Mouse (Mus musculus) frontal cortex, postnatal 10 days (tissue): ENCODE results near the gene Dlx6.
A peak's percentile ranks its signal among the peaks of the same experiment; 100 is the strongest.

Experiments
- DNase-seq, 2 experiments: peaks; one replicate each; pipeline ENCODE4 v3.0.0; 2022; ENCODE audit warnings: low spot score in 2 of 2, mixed read lengths in 1 of 2

Gene Dlx6

DNA sequence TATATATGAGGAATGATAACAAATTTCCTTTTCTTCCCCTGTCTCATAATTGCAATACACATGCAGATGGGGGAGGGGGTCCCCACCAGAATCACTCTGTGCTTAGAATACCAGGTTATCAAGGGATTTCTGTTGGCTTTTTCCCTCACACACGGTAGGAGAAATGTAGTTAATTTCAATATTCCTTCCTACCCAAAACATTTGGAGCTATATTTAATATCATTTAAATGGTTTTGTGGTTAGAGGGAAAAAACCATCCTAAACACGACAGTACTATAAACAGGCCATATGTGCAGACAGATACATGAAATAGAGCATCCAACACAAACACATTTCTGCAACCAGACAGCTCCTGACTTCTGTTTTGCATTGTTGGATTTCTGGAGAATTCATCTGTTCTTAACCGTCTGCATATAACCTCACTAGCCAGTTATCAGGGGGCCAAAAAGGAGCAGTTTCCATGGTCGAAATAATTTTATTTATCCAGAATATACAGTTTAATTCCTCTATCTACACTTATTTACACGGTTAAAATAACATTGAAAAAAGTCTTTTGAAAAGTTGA, 14.3 kb downstream of the Dlx6 start:
- DNase-seq: no peak

DNA sequence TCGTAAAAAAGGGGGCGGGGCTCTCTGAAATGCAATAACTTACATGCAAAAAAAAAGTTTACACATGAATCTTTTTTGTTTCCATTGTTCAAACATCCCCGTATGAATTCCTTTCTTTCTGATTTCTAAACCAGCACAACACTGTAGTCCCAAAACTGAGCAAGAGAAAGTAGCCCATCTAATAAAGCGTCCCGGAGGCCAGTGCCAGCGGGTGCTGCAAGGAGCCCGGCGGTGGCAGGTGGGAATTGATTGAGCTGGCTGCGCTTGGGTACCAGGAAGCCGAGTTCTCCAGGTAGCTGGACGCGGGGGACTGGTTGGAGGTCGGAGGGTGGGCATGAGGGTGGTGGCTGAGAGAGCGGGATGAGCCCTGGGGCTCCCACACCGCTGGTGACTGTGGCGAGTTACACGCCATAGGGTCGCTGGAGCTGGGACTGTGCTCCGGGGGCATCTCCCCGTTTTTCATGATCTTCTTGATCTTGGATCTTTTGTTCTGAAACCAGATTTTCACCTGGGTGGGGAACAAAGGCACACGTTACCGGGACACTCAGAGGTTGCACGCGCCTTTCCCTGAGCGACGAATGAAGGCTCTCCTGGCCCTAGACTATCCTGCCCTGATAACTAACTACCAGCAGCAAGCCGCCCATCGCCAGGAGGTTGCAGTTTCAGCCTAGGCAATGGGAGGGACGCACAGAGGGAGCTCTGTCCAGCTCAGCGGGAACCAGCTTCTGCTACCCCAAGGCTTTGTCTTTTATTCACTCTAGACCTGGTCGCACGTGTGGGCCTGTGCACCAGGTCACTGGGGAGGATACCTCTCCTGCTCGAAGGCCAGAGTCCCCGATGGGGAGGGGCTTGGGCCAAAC, 15.1 kb downstream of the Dlx6 start:
- no peak for DNase-seq

DNA sequence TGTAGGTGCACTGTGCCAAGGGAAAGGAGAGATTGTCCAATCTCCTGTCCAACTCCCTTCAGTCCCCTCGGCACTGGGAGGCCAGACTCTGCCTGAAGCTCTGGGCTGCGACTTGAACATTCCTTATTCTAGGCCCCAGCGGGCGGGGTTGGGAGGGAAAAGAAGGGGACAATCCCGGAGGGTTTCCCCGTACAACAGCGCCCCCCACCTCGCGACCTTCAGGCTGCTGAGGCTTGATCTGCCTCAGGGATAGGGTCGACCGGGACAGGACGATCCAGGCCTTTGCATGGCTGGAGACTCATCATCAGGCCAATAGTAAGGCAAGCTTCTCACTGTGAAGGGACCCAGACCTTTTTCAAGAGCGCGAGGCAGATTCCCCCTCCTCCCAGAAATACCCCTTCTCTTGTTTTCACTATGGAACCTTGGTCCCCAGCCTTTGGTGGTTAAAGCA, 15.7 kb downstream of the Dlx6 start:
- no peak for DNase-seq

DNA sequence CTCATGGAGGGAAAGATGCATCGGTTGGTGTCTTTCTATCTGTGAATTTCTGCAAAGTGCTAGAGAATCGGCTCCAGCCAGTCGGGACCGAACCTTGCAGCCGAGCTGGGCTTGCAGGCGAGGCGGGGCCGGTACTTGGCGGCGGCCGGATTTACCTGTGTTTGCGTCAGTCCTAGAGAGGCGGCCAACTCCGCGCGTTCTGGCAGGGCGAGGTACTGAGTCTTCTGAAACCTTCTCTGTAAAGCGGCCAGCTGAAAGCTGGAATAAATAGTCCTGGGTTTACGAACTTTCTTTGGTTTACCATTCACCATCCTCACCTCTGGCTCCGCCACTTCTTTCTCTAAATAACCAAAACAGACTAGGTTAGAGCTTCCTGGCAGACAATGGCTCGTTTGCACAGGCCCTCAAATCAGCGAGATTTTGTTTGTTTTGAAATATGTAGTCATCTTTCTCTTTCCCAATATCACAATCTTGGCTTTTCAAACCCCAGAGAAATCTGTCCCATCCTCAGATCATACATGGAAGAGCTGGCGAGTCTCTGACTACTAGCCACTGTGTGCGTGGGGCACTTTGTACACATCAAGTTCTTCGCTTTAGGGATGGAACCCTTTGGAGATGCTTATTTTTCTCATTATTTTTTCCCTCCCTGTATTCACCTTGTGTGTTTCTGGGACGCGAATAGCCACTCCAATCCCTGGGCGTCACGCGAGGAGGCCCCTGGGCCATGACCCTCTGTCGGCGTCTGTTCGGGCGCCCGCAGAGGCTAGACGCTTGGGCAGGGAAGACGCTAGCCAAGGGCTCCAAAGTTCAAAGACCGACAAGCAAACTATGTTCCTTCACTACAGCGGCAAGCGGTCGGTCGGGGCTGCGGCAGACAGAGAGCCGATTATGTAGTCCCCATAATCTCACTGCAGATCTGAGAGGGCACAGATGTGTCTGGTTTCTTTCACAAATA, 16.5 kb downstream of the Dlx6 start:
- DNase-seq: no peak

DNA sequence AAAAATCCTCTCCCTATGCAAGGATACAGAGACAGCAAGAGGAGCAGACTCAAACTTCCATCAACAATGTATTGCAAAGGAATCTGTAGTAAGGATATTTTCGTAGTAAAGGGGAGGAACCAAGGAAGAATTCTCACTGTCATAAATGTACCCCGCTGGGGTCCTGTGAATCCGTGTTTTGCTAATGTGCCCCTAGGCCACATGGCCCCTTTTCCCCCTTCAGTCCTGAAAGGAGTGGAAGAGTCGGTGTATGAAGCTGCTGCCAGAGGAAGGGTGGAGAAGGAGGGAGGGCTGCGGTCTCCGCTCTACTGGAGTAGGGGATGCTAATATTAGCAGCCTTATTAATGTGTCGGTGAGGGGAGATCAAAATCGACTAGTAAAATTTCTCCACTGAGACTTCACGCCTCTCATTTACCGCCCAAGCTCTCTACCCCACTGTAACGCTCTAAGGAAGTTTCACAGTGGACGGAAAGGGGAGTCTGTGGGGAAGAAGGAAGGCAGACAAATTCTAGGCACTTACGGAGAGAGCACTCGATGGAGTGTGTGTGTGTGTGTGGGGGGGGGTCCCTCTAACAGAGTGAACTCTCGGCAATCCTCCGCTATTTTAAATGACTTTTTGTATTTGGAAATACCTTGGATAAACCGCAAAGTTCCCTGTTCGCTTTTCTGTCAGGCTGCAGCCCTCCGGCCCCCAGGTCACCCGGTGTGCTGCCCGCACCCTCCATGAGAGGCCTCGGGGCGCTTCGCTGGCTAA, 17.4 kb downstream of the Dlx6 start:
- DNase-seq: no peak

DNA sequence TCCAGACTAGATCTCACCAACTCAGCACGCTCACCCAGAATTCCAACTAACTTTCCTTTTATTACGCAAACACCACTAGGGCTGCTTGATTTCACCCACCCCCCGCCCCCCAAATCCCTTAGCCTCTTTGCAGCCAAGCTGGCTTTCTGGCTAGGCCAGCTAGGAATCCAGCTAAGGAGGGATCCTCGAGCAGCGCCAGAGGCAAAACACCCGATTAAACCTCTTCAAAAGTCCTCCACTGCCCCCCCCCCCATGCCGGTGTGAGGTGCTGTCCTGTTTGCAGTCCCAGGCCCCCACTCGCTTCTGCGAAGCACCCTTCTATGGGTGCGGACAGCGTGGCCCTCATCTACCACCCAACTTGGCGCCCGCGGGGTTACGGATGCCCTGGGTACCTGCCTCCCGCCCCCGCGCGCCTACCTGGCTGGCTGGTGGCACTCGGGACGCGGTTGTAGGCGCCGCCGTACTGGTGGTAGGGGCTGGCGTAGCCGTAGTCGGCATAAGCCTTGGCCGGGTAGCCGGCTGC, 18.0 kb downstream of the Dlx6 start:
- no peak for DNase-seq

DNA sequence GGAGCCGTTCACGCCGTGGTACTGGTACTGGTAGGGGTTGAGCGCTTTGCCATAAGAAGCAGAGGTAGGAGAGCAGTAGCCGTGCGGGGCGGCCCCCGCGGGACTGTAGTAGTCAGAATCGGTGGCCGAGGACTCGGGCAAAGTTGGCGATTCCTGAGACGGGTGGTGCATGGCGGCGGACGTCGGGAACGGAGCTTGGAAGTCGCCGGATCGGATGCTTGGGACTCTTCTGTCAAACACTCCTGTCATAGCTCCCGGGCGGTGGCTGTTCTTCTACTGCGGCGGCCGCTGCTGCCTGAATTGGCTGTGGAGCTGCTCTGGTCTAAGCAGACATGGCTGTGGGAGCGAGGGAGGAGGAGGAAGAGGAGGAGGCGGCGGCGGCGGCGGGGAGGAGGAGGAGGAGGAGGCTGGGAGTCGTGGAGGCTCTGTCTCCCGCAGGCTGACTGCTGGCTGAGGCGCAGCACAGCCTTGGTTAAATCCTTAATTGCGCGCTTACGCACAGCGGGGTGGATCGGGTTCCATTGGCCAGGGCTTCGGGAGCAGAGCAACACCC, 18.6 kb downstream of the Dlx6 start, which contains the start of gene Dlx5:
TSS of gene Dlx5 (minus strand) at position 448 of the 553 bp plus-strand sequence.
- DNase-seq: peak; percentile 57 to 76

DNA sequence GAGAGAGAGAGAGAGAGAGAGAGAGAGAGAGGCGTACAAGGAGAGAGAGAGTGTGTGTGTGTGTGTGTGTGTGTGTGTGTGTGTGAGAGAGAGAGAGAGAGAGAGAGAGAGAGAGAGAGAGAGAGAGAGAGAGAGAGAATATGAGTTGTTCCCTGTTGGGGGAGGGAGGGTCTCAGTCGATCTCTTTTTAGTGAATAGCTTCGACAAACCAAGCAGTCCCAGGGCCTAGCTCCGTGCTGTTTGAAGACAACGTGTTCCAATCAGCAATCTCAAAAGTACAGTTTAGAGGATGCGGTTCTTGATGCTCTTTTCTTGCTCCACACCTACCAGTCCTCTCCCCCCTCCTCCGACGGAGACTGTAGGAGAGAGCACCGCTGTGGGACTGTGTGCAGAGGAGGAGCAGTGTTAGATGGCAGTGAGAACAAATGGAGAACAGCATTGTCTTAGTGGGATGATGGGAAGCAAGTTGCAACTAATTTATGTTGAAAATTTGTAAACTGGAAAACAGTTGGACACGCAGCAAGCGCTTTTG, 19.2 kb downstream of the Dlx6 start:
- DNase-seq: no peak

DNA sequence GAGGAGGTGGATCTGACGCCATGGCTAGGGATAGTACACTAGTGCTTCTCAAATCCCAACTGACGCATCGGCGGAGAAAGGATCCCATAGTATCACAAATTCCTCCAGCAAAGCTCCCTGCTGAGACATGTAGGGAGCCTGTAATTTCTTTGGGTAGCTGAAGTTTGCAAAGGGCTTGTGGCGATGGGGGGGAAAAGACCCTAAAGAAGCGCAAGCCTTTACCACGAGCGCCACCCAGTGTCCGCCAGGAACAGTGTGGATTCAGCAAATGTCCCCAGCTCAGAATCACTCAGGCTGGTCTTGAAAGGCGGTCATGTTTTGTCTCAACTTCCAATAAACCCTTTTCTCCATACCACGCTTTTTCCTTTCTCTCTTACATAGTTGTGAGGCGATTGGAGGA, 21.8 kb downstream of the Dlx6 start:
- DNase-seq: no peak

DNA sequence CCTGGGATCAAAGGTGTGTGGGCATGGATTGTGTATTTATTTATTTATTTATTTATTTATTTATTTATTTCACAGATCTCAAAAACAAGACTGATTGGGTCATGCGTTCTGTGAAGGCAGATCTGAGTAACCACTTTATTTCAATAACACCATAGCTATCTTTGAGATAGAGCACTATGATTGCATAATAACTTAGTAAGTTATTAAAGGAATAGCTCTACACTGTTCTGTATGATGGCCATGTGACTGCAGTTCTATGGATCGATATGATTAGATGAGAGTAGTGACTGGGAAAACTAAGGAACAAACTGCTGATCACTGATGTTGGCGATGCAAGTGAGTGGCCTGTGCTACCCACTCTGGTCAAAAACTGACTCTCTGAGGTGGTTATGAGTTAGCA, 23.1 kb downstream of the Dlx6 start:
- no peak for DNase-seq

DNA sequence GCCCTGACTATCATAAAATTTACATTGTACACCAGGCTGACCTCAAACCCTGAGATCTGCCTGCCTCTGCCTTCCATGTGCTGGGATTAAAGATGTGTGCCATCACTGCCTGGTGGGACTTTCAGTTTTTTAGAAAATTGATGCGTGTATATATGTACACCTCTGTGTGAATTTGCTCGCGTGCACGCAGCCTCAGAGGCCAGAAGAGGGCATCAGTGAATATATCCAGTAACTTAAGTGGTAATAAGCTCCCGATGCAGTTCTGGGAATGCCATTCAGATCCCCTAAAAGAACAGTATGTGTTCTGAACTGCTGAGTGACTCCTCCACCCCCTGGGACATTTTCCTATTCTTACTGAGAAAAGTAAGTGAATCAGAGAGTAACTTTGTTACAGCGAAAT, 26.9 kb downstream of the Dlx6 start:
- DNase-seq: no peak

DNA sequence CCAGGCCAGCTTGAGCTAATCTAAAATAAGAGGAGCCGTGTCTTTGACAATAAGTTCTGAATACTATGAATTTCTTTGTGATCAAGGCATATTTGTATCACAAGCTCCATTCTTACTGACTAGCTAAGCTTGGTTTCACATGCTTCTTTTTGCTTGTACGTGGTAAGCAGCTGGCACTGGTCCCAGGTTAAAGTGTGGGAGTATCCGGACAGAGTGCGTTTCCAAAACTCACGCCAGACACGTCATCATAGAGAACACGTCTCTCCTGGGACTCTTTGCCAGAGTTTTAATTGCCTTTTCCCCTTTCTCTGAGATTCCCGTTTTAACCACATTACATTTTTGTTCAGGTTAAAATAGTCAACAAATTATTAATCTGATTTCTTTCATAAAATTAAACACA, 46.5 kb downstream of the Dlx6 start:
- DNase-seq: no peak

DNA sequence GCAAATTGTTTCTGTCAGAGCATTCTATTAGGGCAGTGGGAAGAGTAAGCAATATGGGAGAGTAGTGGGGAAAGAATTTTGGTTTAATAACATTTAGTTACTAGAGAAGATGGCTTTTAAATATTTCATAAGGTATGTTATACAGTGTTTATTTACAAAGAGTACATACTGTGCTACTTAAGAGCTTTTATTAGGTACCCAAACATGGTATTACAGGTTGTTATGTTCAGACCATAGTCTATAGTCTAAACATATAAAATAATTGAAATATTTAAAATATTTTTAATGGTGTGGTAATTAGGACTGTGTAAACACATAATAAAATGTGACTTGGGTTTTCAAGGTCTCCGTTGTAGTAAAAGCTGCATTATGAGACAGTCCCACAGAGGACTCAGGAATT, 51.2 kb downstream of the Dlx6 start:
- no peak for DNase-seq

DNA sequence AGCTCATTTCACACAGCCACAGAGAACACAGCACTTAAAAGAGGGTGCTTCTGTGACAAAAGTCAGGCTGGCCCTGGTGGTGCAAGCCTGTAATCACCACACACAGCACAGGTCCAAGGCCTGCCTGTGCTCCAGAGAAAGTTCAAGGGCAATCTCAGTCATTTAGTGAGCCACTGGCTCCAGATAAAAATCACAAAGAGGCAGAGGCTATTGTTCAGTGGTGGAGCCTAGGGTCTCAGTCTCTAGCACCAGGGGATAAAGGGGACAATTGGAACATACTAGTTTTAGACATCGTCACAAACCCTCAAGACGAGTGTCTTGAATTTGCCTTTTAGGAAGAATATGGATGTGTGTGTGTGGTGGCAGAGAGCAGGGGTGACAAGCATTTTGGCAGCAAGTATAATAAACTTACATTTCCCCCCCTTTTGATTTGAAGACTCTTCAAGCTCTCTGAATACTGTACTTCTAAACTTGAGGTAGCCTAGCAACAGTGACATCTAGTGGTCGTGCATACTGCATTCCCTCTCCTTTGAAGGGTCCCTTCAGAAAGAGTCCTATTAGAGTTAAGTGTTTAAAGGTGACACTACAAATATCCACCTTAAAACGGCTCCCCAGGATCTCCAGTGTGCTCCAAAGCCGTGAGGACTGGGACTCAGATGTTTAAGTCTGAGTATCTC, 51.9 kb downstream of the Dlx6 start:
- peak in 1 of 2 experiments; percentile 29 for DNase-seq

DNA sequence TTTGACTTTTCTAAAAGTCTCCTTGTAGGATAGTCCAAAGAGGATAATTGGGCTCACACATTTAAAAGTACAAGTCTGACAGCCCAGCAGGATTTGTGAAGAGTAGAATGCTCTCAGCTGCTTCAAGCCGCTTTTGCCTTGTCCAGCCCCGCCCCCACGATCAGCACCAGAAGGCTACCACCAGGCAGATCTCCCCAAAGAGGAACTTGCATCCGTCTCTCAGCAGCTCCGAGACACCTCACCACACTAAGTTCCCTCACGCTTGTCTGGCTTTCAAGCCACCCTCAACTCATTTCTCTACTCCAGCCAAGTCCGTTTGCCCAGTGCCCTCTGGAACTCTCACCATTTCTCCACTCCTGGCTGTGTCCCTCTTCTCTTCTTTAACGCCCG, 52.4 kb downstream of the Dlx6 start:
- DNase-seq: no peak

DNA sequence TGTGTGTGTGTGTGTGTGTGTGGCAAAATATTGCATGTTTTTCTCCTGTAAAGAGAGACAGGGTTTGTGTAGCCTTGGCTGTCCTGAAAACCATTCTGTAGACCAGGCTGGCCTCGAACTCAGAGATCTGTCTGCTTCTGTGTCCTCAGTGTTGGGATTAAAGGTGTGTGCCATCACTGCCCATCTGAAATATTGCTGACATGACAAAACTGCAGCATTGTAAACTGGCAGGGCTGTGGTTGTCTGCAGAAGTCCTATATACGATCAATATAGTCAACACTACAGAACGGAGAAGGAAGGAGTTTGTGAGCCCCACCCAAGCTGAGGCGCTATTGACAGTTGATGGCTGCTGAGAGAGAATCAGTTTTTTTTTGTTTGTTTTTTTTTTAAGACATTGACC, 54.2 kb downstream of the Dlx6 start:
- no peak for DNase-seq
